Mouse (Mus musculus): Measurements from ENCODE around the gene Marveld1. TPM values are rescaled to one million over a fixed set of nuclear protein-coding genes. Genes with fewer than 3 reads are reported as not detected.

The Marveld1 gene
- polyA plus RNA-seq, 1 experiment: 3.6 TPM

DNA sequence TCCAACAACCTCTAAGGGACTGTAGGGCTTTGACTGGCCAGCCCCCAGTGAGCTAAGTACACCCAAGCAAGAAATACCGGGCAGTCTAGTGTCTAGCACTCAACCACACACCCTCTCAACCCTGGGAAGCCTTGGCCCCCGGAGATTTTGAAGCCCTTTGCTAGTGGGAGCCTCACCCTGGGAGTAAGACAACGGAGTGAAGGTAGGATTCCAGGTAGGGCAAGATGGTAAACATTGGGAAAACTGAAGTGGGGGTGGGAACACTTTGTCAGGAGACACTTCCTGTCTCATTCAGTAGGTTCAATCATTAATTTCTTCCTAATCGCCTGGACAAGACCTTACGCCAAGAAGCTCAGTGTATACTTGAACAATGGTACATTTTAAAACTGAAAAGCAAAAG lies 20.2 kb upstream of the Marveld1 start:
- Histone ChIP-seq H3K9me3 (no peaks in the 10 kb centered on the region), H3K4me1 (peaks cover 74% of the 10 kb centered on the region), H3K36me3 (replicated peaks; ENCODE audit: low read length) (peaks cover 35% of the 10 kb centered on the region), H3K4me3 (replicated peaks) (no peak overlapping the region), H3K27me3 (replicated peaks) (no peaks in the 10 kb centered on the region)
- TF ChIP-seq FLI1 (IDR thresholded peaks at IDR 0.05; ENCODE audit: low read length): no peak
- TF ChIP-seq GATA1 (IDR thresholded peaks at IDR 0.05; ENCODE audit: borderline replicate concordance, low read length): no peak

DNA sequence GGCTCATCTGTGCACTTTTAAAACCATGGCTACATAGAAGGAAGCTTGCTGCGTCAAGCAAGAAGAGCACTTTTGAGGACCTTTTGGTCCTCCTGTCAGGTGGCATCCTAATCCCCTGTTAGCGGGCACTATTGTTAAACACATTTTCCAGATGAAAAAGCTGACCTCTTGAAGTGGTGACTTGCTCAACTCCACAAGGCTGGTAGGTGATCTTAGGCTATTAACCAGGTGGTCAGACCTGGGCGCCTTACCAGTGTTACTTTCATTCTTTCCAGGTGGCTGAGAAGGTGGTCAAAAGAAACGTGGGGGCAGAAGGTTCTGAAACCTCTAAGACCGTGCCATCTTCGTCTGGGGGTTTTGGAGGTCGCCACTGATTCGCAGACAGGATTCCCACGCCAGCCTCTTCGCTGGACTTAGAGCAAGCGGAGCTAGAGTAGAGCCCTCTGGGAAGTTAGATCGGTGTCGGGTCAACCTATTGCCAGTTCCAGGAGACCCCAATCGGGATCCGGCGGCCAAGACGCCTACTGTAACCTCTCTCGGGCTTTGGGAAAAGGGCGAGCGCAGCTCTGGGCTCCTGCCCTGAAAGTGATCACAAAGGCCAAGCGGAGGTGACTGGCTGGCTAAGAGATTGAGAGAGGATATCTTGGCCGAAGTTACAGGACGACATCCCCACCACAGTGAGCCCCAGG lies 19.0 kb upstream of the Marveld1 start:
- Histone ChIP-seq H3K4me3 (replicated peaks) (peak overlapping the region; percentile 95), H3K4me1 (peaks cover 74% of the 10 kb centered on the region), H3K27me3 (replicated peaks) (no peaks in the 10 kb centered on the region), H3K36me3 (replicated peaks; ENCODE audit: low read length) (peaks cover 23% of the 10 kb centered on the region), H3K9me3 (no peaks in the 10 kb centered on the region)
- no peak for TF ChIP-seq FLI1 (IDR thresholded peaks at IDR 0.05; ENCODE audit: low read length)
- TF ChIP-seq GATA1 (IDR thresholded peaks at IDR 0.05; ENCODE audit: borderline replicate concordance, low read length): no peak

DNA sequence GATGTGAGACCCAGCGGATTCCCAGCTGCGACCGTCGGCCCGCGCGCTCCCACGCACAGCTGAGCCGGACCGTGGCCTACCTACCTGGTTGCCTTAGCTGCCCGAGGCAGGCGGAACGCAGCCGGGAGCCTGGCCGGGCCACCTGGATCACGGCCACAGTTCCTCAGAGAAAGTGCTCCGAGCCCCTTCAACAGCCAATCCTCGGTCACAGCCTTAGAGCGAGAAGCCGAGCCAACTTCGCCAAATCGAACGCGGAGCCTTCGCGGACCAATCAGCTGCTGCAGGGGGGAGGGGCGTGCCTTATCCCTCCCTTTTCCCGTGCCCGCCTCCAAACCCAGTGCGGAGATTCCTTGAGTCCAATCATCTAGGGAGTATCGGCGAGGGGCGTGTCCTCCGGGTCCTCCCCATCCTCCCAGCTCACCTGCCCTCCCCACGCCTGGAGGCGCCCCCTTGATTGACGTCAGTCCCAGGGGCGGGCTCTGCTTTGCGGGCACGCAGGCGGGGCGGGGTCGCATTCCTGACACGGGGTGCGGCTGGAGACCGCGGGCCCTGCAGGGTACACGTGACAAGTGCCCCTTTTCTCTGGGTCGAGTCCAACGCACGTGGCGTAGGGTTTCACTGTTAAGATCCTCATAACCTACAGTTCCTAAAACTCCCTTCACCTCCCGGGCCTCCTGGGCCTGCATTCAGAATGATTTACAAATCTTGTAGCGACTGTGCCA lies 18.3 kb upstream of the Marveld1 start, which contains the start of gene Avpi1:
Avpi1 (minus strand) TSS at position 273 of the 722 bp plus-strand sequence.
- peaks cover 16% of the 10 kb centered on the region for H3K36me3 ChIP-seq (replicated peaks; ENCODE audit: low read length)
- TF ChIP-seq FLI1 (IDR thresholded peaks at IDR 0.05; ENCODE audit: low read length): no peak
- no peak for TF ChIP-seq GATA1 (IDR thresholded peaks at IDR 0.05; ENCODE audit: borderline replicate concordance, low read length)
- peaks cover 76% of the 10 kb centered on the region for H3K4me1 ChIP-seq
- H3K9me3 ChIP-seq: no peaks in the 10 kb centered on the region
- H3K4me3 ChIP-seq (replicated peaks): peak within 1 kb of the TSS; percentile 95
- H3K27me3 ChIP-seq (replicated peaks): no peaks in the 10 kb centered on the region

DNA sequence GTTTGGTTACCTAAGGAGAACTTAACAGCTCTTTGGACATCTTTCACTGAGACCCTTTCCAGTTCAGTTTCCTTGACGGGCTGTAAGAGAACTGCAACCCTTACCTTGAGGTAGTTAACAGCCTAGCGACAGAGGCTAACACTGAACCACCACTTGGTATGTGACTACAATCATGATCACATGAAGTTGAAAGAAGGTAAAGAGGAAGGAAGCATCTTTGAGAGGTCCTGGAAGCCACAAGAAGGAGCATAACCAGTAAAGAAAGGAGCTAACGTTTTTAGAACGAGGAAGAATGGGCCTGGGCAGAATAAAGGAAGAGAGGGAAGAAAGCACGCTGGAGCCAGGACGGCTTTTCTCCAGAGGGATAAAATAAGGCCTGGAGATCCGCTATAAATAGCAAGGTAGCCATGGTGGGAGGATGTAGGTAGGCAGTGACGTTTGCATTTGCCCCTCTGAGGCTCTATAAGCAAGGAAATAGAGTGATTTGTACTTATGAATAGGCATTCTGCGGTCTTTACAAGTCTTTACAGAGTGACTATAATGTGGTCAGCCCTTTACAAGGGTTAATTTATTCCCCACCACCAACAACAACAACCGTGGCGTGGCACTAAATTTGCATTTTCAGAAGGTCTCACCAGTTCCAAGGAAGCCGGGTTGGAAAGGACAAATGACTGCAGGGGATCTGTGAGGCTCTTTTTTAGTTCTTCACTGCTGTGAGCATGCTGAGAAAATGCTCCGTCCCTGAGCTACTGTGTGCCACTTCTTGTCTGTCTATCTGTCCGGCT lies 17.5 kb upstream of the Marveld1 start:
- no peaks in the 10 kb centered on the region for H3K9me3 ChIP-seq
- peak overlapping the region; percentile 95 for H3K4me3 ChIP-seq (replicated peaks)
- H3K27me3 ChIP-seq (replicated peaks): no peaks in the 10 kb centered on the region
- no peak for TF ChIP-seq FLI1 (IDR thresholded peaks at IDR 0.05; ENCODE audit: low read length)
- TF ChIP-seq GATA1 (IDR thresholded peaks at IDR 0.05; ENCODE audit: borderline replicate concordance, low read length): no peak
- H3K4me1 ChIP-seq: peaks cover 78% of the 10 kb centered on the region
- H3K36me3 ChIP-seq (replicated peaks; ENCODE audit: low read length): peaks cover 8% of the 10 kb centered on the region

DNA sequence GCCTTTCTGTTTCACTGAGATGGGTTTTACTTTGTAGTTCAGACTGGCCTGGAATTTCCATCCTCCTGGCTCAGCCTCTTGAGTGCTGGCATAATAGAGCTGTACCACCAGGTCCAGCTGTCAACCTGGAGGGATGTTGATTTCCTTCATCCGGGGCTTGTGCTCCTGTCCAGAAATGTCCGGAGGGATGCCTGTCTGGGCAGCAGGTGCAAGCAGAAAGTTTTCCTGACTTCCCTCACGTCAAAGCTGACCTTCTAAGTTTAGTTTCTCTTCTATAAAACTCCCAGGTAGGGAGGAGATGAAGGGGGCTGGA lies 16.9 kb upstream of the Marveld1 start:
- H3K9me3 ChIP-seq: no peaks in the 10 kb centered on the region
- no peak overlapping the region for H3K4me3 ChIP-seq (replicated peaks)
- H3K36me3 ChIP-seq (replicated peaks; ENCODE audit: low read length): peaks cover 3% of the 10 kb centered on the region
- peaks cover 78% of the 10 kb centered on the region for H3K4me1 ChIP-seq
- TF ChIP-seq FLI1 (IDR thresholded peaks at IDR 0.05; ENCODE audit: low read length) (no peak), GATA1 (IDR thresholded peaks at IDR 0.05; ENCODE audit: borderline replicate concordance, low read length) (no peak)
- no peaks in the 10 kb centered on the region for H3K27me3 ChIP-seq (replicated peaks)

DNA sequence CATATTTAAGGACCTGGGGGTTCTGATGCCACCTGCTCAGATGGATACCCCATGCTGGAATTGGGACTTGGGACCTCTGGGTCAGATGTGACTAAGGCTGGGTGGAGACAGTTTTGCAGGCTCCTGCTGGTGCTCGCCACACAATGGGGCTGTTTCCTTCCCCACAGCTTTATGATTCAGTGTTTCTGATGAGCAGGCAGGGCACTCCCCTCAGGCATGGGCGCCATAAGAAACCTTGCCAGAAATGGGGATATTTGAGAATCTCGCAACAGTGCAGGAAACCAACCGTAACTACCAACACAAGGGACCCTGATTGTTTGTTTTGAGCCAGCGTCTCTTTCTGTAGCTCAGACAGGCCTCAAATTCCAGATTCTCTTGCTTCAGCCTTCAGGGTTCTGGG lies 16.1 kb upstream of the Marveld1 start:
- Histone ChIP-seq H3K36me3 (replicated peaks; ENCODE audit: low read length) (no peaks in the 10 kb centered on the region), H3K4me1 (peaks cover 78% of the 10 kb centered on the region), H3K9me3 (no peaks in the 10 kb centered on the region), H3K27me3 (replicated peaks) (no peaks in the 10 kb centered on the region), H3K4me3 (replicated peaks) (no peak overlapping the region)
- TF ChIP-seq GATA1 (IDR thresholded peaks at IDR 0.05; ENCODE audit: borderline replicate concordance, low read length): no peak

DNA sequence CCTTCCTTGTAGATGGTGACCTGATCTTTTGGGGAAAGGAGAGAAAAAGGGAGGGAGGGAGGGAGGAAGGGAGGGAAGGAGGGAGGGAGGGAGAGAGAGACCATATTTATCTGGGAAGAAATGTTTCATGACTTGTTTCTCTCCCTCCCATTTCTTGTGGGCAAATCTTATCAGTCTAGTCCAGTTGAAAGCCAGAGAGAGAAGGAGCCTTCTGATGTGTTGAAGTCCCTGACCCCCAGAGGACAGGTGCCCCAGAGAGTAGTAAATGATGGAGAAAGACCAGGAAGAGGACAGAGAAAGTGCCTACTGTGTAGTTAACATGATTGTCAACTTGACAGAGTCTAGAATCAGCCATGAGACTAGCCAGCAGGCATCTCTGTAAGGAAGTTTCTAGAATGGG lies 12.1 kb upstream of the Marveld1 start:
- H3K4me1 ChIP-seq: peaks cover 57% of the 10 kb centered on the region
- TF ChIP-seq FLI1 (IDR thresholded peaks at IDR 0.05; ENCODE audit: low read length) (no peak), GATA1 (IDR thresholded peaks at IDR 0.05; ENCODE audit: borderline replicate concordance, low read length) (no peak)
- H3K9me3 ChIP-seq: no peaks in the 10 kb centered on the region
- H3K36me3 ChIP-seq (replicated peaks; ENCODE audit: low read length): no peaks in the 10 kb centered on the region
- H3K27me3 ChIP-seq (replicated peaks): no peaks in the 10 kb centered on the region
- no peak overlapping the region for H3K4me3 ChIP-seq (replicated peaks)

DNA sequence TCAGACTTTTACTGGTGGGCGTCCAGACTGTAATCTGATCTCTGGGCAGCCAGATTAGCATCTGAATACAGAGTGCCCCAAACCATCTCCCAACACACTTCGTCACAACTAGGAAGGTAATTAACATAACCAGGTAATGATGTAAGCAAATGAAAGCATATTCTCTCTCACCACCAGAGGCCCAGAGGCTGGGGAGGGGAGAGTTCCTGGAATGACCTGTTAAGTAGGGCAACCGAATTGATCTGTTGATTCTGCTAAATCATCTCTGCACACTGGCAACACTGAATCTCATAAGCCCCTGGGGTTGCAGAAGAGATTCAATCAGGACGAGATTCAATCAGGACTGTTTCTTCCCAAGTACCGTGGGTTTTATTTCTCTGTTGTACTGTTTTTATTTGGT lies 11.1 kb upstream of the Marveld1 start:
- Histone ChIP-seq H3K36me3 (replicated peaks; ENCODE audit: low read length) (no peaks in the 10 kb centered on the region), H3K4me3 (replicated peaks) (no peak overlapping the region), H3K9me3 (no peaks in the 10 kb centered on the region), H3K27me3 (replicated peaks) (no peaks in the 10 kb centered on the region), H3K4me1 (peaks cover 52% of the 10 kb centered on the region)
- no peak for TF ChIP-seq FLI1 (IDR thresholded peaks at IDR 0.05; ENCODE audit: low read length)
- TF ChIP-seq GATA1 (IDR thresholded peaks at IDR 0.05; ENCODE audit: borderline replicate concordance, low read length): no peak

DNA sequence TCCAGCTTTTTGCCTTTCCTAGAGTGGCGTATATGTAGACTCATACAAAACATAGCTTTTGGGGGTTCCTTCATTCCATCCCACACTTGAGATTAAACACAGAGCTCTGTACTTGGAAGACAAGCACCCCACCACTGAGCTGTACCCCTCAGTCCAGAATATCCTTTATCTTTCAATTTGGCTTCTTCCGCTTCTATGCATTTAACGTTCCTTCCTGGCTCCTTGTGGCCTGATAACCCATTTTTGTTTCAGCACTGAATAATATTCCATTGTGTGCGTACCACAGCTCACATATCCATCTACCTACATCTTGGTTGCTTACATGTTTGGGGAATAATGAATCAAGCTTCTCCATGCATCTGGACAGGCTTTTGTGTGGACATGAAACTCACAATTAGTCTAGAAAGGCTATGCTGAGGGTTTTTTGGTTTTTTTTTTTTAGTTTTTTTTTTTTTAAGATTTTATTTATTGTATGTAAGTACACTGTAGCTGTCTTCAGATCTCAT lies 10.0 kb upstream of the Marveld1 start:
- Histone ChIP-seq H3K9me3 (no peaks in the 10 kb centered on the region; the same call in 1 of the 2 replicates), H3K27me3 (replicated peaks) (no peaks in the 10 kb centered on the region), H3K36me3 (replicated peaks; ENCODE audit: low read length) (no peaks in the 10 kb centered on the region), H3K4me1 (peaks cover 50% of the 10 kb centered on the region), H3K4me3 (replicated peaks) (no peak overlapping the region)
- TF ChIP-seq FLI1 (IDR thresholded peaks at IDR 0.05; ENCODE audit: low read length) (no peak), GATA1 (IDR thresholded peaks at IDR 0.05; ENCODE audit: borderline replicate concordance, low read length) (no peak)

Measured in megakaryocyte, embryonic 14.5 days (primary cell).